Mouse (Mus musculus): ENCODE data around the gene Mfsd4b5.
"Not testable (repeated sequence)": the region's sequence is repeated elsewhere in the genome, so short reads cannot be mapped to it uniquely, and the experiment has no call there.

Gene Mfsd4b5

GRCm38 (mm10) chr10:39961906-39962305 lies 24.5 kb downstream of the Mfsd4b5 start:
- no peak for DNase-seq (ENCODE audit: low spot score in 2 of 2)

- no peak for DNase-seq (ENCODE audit: low spot score in 2 of 2)
Observed at GRCm38 (mm10) chr10:39960441-39960822, 26.0 kb downstream of the Mfsd4b5 start.

- peak; percentile 90 to 93 for DNase-seq (ENCODE audit: low spot score in 2 of 2)
Observed at GRCm38 (mm10) chr10:39959761-39960440, 26.5 kb downstream of the Mfsd4b5 start, which contains the start of gene Mfsd4b3. Mfsd4b3 (minus strand) TSS chr10:39960153.

- no peak for DNase-seq (ENCODE audit: low spot score in 2 of 2)
Observed at GRCm38 (mm10) chr10:39958266-39958665, 28.2 kb downstream of the Mfsd4b5 start.

- DNase-seq (ENCODE audit: low spot score in 2 of 2), result no peak
Observed at GRCm38 (mm10) chr10:39956340-39956878, 30.0 kb downstream of the Mfsd4b5 start.

GRCm38 (mm10) chr10:39955163-39955562 lies 31.3 kb downstream of the Mfsd4b5 start:
- DNase-seq (ENCODE audit: low spot score in 2 of 2), result no peak

GRCm38 (mm10) chr10:39949377-39949954 lies 37.0 kb downstream of the Mfsd4b5 start:
- DNase-seq (ENCODE audit: low spot score in 2 of 2), result no peak

- not testable (repeated sequence) for DNase-seq (ENCODE audit: low spot score in 2 of 2)
Observed at GRCm38 (mm10) chr10:39947195-39947594, 39.3 kb downstream of the Mfsd4b5 start.

GRCm38 (mm10) chr10:39936553-39936952 lies 49.9 kb downstream of the Mfsd4b5 start:
- DNase-seq (ENCODE audit: low spot score in 2 of 2), result no peak

- DNase-seq (ENCODE audit: low spot score in 2 of 2), result no peak
Observed at GRCm38 (mm10) chr10:39926616-39927139, 59.8 kb downstream of the Mfsd4b5 start, which contains the start of gene Mfsd4b2. Mfsd4b2 (minus strand) TSS chr10:39926923.

- not testable (repeated sequence) for DNase-seq (ENCODE audit: low spot score in 2 of 2)
Observed at GRCm38 (mm10) chr10:39924556-39924955, 61.9 kb downstream of the Mfsd4b5 start.

GRCm38 (mm10) chr10:39912616-39913015 lies 73.8 kb downstream of the Mfsd4b5 start:
- DNase-seq (ENCODE audit: low spot score in 2 of 2), result no peak

- no peak for DNase-seq (ENCODE audit: low spot score in 2 of 2)
Observed at GRCm38 (mm10) chr10:39908768-39909441, 77.5 kb downstream of the Mfsd4b5 start.

Measured in frontal cortex, postnatal 10 days (tissue).